Mouse (Mus musculus): ENCODE measurements at regions not wholly inside any gene's neighbourhood (a gene's known extent, or its start where the extent isn't known, plus 50 kb on each side); places are given as distances from the start of the nearest gene placed in this dataset.

DNA sequence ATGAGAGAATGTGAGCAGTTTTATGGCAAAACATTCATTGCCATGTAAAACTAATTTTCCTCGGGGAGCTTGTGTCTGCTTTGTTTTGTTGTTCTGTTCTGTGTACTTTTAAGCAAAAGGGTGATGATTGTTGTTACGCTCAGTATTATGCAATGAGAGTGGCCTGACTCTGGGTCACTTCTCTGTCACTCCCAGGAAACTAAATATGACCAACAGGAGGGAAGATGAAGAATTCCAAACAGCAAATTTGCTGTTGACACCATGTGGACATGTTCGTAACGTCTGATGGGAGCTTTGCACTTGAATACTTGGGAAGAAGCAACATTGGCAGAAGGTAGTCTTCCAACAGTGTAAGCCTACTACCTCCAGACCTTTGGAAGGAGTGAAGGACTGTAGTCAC is 159.7 kb upstream of the Ptgfr start:
- Histone ChIP-seq H3K9me3 (ENCODE audit: low read length) (no peaks in the 10 kb centered on the region), H3K9ac (replicated peaks; ENCODE audit: low read depth) (no peak overlapping the region), H3K36me3 (ENCODE audit: insufficient read depth, low read length) (no peaks in the 10 kb centered on the region), H3K4me1 (ENCODE audit: insufficient read depth, low read depth, low read length) (no peaks in the 10 kb centered on the region), H3K4me3 (ENCODE audit: low read depth, low read length) (no peak overlapping the region), H3K27ac (ENCODE audit: low read length) (no peak overlapping the region), H3K4me2 (replicated peaks; ENCODE audit: low read depth, low read length) (no peak overlapping the region), H3K27me3 (replicated peaks; ENCODE audit: insufficient read depth, low read length) (no peaks in the 10 kb centered on the region)
- 62% methylated on average over 4 of the region's 4 CpGs for WGBS
- no peak for DNase-seq (ENCODE audit: low spot score)
- ATAC-seq = no peak
- TF ChIP-seq EP300 (IDR thresholded peaks at IDR 0.05) = no peak
- no peak for TF ChIP-seq CTCF (IDR thresholded peaks at IDR 0.05)

DNA sequence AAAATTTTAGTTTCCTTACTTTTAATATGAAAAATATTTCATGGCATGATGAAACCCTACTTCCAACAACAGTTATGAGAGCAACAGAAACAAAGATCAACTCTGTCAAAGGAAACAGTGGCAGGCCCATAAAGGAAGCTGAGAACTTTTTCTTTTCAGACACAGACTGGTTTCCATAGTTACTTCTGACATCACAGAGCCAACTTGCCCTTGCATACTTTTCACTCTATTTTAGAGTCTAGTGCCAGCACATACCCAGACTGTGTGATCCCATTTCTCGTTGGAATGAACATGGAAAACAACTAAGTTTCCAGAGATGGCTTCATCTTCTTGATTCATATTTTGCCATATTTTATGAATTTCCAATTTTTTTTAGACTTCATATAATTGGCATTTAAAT is 150.8 kb upstream of the Ptgfr start:
- H3K36me3 ChIP-seq (ENCODE audit: insufficient read depth, low read length) = no peaks in the 10 kb centered on the region
- H3K4me2 ChIP-seq (replicated peaks; ENCODE audit: low read depth, low read length) = no peak overlapping the region
- TF ChIP-seq EP300 (IDR thresholded peaks at IDR 0.05) = no peak
- TF ChIP-seq CTCF (IDR thresholded peaks at IDR 0.05) = no peak
- no peak for ATAC-seq
- H3K27ac ChIP-seq (ENCODE audit: low read length) = no peak overlapping the region
- no peak overlapping the region for H3K4me3 ChIP-seq (ENCODE audit: low read depth, low read length)
- no peak for DNase-seq (ENCODE audit: low spot score)
- H3K9ac ChIP-seq (replicated peaks; ENCODE audit: low read depth) = no peak overlapping the region
- no peaks in the 10 kb centered on the region for H3K9me3 ChIP-seq (ENCODE audit: low read length)
- WGBS = 56% methylated on average over 1 of the region's 1 CpGs
- H3K27me3 ChIP-seq (replicated peaks; ENCODE audit: insufficient read depth, low read length) = no peaks in the 10 kb centered on the region
- H3K4me1 ChIP-seq (ENCODE audit: insufficient read depth, low read depth, low read length) = no peaks in the 10 kb centered on the region

DNA sequence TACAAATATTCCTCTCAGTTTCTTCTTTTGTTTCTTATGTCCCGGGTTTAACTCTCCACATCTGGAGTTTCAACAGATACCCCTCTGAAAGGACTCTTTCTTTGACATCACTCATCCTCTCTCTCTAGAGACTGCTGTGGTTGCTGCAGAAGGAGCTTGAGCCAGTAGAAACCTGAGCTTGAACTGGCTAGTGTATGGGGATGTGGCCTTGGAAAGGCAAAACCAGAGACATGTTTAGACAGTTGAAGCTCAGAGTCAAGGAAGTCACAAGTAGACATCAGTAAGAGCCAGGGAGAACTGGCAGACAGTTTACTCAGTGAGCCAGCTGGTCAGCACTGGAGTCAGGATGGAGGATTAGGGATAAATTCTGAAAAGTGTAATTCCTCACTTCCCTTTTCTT is 140.7 kb upstream of the Ptgfr start:
- Histone ChIP-seq H3K4me1 (ENCODE audit: insufficient read depth, low read depth, low read length) (no peaks in the 10 kb centered on the region), H3K27me3 (replicated peaks; ENCODE audit: insufficient read depth, low read length) (no peaks in the 10 kb centered on the region), H3K4me2 (replicated peaks; ENCODE audit: low read depth, low read length) (no peak overlapping the region), H3K9me3 (ENCODE audit: low read length) (no peaks in the 10 kb centered on the region), H3K27ac (ENCODE audit: low read length) (no peak overlapping the region), H3K4me3 (ENCODE audit: low read depth, low read length) (no peak overlapping the region), H3K9ac (replicated peaks; ENCODE audit: low read depth) (no peak overlapping the region), H3K36me3 (ENCODE audit: insufficient read depth, low read length) (no peaks in the 10 kb centered on the region)
- no peak for TF ChIP-seq EP300 (IDR thresholded peaks at IDR 0.05)
- 35% methylated on average over 1 of the region's 1 CpGs for WGBS
- DNase-seq (ENCODE audit: low spot score) = no peak
- ATAC-seq = no peak

GRCm38 (mm10) chr3:151977651-151978050 is 140.2 kb upstream of the Ptgfr start:
- H3K4me2 ChIP-seq (replicated peaks; ENCODE audit: low read depth, low read length) = no peak overlapping the region
- no peak for ATAC-seq
- TF ChIP-seq EP300 (IDR thresholded peaks at IDR 0.05) (no peak), CTCF (IDR thresholded peaks at IDR 0.05) (no peak)
- H3K27ac ChIP-seq (ENCODE audit: low read length) = no peak overlapping the region
- 84% methylated on average over 4 of the region's 4 CpGs for WGBS
- DNase-seq (ENCODE audit: low spot score) = no peak
- H3K9ac ChIP-seq (replicated peaks; ENCODE audit: low read depth) = no peak overlapping the region
- no peaks in the 10 kb centered on the region for H3K9me3 ChIP-seq (ENCODE audit: low read length)
- H3K4me1 ChIP-seq (ENCODE audit: insufficient read depth, low read depth, low read length) = no peaks in the 10 kb centered on the region
- no peaks in the 10 kb centered on the region for H3K27me3 ChIP-seq (replicated peaks; ENCODE audit: insufficient read depth, low read length)
- no peak overlapping the region for H3K4me3 ChIP-seq (ENCODE audit: low read depth, low read length)
- H3K36me3 ChIP-seq (ENCODE audit: insufficient read depth, low read length) = no peaks in the 10 kb centered on the region

GRCm38 (mm10) chr3:151949865-151950264 is 112.4 kb upstream of the Ptgfr start:
- Histone ChIP-seq H3K27ac (ENCODE audit: low read length) (no peak overlapping the region), H3K4me1 (ENCODE audit: insufficient read depth, low read depth, low read length) (no peaks in the 10 kb centered on the region), H3K4me2 (replicated peaks; ENCODE audit: low read depth, low read length) (no peak overlapping the region), H3K27me3 (replicated peaks; ENCODE audit: insufficient read depth, low read length) (no peaks in the 10 kb centered on the region), H3K9me3 (ENCODE audit: low read length) (no peaks in the 10 kb centered on the region), H3K4me3 (ENCODE audit: low read depth, low read length) (no peak overlapping the region), H3K9ac (replicated peaks; ENCODE audit: low read depth) (no peak overlapping the region), H3K36me3 (ENCODE audit: insufficient read depth, low read length) (no peaks in the 10 kb centered on the region)
- 83% methylated on average over 3 of the region's 3 CpGs for WGBS
- TF ChIP-seq CTCF (IDR thresholded peaks at IDR 0.05) (no peak), EP300 (IDR thresholded peaks at IDR 0.05) (no peak)
- no peak for ATAC-seq
- no peak for DNase-seq (ENCODE audit: low spot score)

DNA sequence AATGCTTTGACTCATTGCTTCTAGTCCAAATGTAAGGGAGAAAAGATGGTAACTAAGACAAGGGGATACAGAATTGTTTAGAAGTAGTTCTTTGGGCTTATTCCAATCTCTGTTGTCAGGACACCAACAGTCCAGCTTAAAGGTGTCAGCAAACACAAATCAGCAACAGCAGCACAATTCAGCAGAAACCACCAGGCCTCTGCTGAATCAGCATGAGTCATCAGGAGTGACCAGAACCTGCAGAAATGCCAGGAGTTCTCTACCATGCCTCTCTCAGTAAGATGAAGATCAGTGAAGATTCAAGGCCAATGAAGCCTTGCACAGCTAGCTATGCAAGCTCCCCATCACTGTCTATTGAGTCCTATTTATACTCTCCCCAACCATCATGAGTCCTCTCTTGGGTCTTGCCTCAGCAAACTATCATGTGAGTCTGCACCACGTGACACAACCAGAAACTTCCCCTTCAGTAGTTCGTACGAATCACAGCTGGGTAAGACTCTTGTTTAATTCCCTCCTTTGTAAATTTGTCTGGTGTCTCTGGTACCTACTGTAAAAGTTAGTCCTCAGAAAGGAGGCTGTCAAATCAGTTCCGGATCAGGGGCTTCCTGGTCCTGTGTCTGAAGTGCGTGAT is 110.7 kb upstream of the Ptgfr start:
- TF ChIP-seq CTCF (IDR thresholded peaks at IDR 0.05) (no peak), EP300 (IDR thresholded peaks at IDR 0.05) (no peak)
- Histone ChIP-seq H3K27ac (ENCODE audit: low read length) (no peak overlapping the region), H3K4me1 (ENCODE audit: insufficient read depth, low read depth, low read length) (no peaks in the 10 kb centered on the region), H3K27me3 (replicated peaks; ENCODE audit: insufficient read depth, low read length) (no peaks in the 10 kb centered on the region), H3K9ac (replicated peaks; ENCODE audit: low read depth) (no peak overlapping the region), H3K9me3 (ENCODE audit: low read length) (no peaks in the 10 kb centered on the region), H3K4me3 (ENCODE audit: low read depth, low read length) (no peak overlapping the region), H3K4me2 (replicated peaks; ENCODE audit: low read depth, low read length) (no peak overlapping the region), H3K36me3 (ENCODE audit: insufficient read depth, low read length) (no peaks in the 10 kb centered on the region)
- DNase-seq (ENCODE audit: low spot score) = no peak
- 88% methylated on average over 5 of the region's 5 CpGs for WGBS
- no peak for ATAC-seq

DNA sequence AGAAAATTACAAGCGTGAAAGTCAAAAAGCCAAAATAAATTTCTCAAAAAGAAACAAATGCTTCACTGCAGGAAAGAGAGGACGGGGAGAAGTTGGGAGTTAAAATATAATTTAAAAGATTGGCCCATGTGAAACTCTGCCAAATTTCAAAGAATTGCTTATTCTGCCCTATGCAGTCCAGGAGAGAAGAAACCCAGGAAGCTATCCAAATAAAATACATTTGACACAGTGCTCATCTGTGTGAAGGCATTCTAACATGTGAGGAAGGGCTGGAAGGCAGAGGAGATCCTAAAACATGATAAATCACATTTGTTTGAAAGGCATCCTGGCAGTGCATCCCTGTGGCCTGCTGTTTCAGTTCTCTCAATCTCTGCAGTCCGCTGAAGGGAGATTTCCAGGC is 108.5 kb upstream of the Ptgfr start:
- H3K4me3 ChIP-seq (ENCODE audit: low read depth, low read length) = no peak overlapping the region
- H3K27me3 ChIP-seq (replicated peaks; ENCODE audit: insufficient read depth, low read length) = no peaks in the 10 kb centered on the region
- TF ChIP-seq CTCF (IDR thresholded peaks at IDR 0.05) = no peak
- no peak for TF ChIP-seq EP300 (IDR thresholded peaks at IDR 0.05)
- H3K9ac ChIP-seq (replicated peaks; ENCODE audit: low read depth) = no peak overlapping the region
- H3K4me2 ChIP-seq (replicated peaks; ENCODE audit: low read depth, low read length) = no peak overlapping the region
- H3K36me3 ChIP-seq (ENCODE audit: insufficient read depth, low read length) = no peaks in the 10 kb centered on the region
- no peak overlapping the region for H3K27ac ChIP-seq (ENCODE audit: low read length)
- DNase-seq (ENCODE audit: low spot score) (no peak), ATAC-seq (no peak)
- no peaks in the 10 kb centered on the region for H3K9me3 ChIP-seq (ENCODE audit: low read length)
- WGBS = 64% methylated on average over 3 of the region's 3 CpGs
- H3K4me1 ChIP-seq (ENCODE audit: insufficient read depth, low read depth, low read length) = no peaks in the 10 kb centered on the region

All from lung, postnatal 0 days (tissue).